Mouse (Mus musculus) neural tube, embryonic 12.5 days (tissue): ENCODE data around the gene Dhx8. TPM values are rescaled to one million over a fixed set of nuclear protein-coding genes. Genes with fewer than 3 reads are reported as not detected.

Source experiments
- ATAC-seq: fragments of 200-750 bp; cut with Nextera tagmentation; 2 replicates; pipeline ENCODE4 v1.8.0; 2017; ENCODE audit warnings: low read depth, mild to moderate bottlenecking, moderate TSS enrichment, moderate library complexity; ENCODE audit not compliant: low FRiP score
- H3K27ac ChIP-seq: fragments of 300-500 bp; sonication (generic); 2 replicates; pipeline ENCODE4 v1.5.1; 2016
- H3K27me3 ChIP-seq: fragments of 300-500 bp; sonication (generic); replicated peaks from 2 replicates; pipeline ENCODE4 v1.6.1; 2016; ENCODE audit warnings: mild to moderate bottlenecking
- H3K36me3 ChIP-seq: fragments of 300-500 bp; sonication (generic); 2 replicates; pipeline ENCODE4 v1.6.1; 2016; ENCODE audit warnings: mild to moderate bottlenecking
- H3K4me1 ChIP-seq: fragments of 300-500 bp; sonication (generic); 2 replicates; pipeline ENCODE4 v1.6.1; 2016
- H3K4me2 ChIP-seq: fragments of 300-500 bp; sonication (generic); replicated peaks from 2 replicates; pipeline ENCODE4 v1.6.1; 2016; ENCODE audit warnings: mild to moderate bottlenecking
- H3K4me3 ChIP-seq: fragments of 300-500 bp; sonication (generic); 2 replicates; pipeline ENCODE4 v1.5.1; 2016
- H3K9ac ChIP-seq: fragments of 300-500 bp; sonication (generic); 2 replicates; pipeline ENCODE4 v1.6.1; 2016; ENCODE audit warnings: mild to moderate bottlenecking
- H3K9me3 ChIP-seq: fragments of 300-500 bp; sonication (generic); 2 replicates; pipeline ENCODE4 v1.6.1; 2016; ENCODE audit warnings: mild to moderate bottlenecking
- WGBS: fragments of 180-500 bp; shearing (Covaris S2); methylation state at CpG from one replicate; pipeline ENCODE4 v1.1.7; 2016; 5-methylcytosine and 5-hydroxymethylcytosine counted together
- polyA plus RNA-seq: library from polyadenylated mRNA; unstranded; fragments of >200 nt; fragmentation: Nextera tagmentation; extraction: Ambion mirVana; gene quantifications from 2 replicates; pipeline ENCODE4 v1.2.1, GENCODE M21; 2016

Gene Dhx8
- polyA plus RNA-seq, result 40.0 and 43.2 TPM in 2 replicates

DNA sequence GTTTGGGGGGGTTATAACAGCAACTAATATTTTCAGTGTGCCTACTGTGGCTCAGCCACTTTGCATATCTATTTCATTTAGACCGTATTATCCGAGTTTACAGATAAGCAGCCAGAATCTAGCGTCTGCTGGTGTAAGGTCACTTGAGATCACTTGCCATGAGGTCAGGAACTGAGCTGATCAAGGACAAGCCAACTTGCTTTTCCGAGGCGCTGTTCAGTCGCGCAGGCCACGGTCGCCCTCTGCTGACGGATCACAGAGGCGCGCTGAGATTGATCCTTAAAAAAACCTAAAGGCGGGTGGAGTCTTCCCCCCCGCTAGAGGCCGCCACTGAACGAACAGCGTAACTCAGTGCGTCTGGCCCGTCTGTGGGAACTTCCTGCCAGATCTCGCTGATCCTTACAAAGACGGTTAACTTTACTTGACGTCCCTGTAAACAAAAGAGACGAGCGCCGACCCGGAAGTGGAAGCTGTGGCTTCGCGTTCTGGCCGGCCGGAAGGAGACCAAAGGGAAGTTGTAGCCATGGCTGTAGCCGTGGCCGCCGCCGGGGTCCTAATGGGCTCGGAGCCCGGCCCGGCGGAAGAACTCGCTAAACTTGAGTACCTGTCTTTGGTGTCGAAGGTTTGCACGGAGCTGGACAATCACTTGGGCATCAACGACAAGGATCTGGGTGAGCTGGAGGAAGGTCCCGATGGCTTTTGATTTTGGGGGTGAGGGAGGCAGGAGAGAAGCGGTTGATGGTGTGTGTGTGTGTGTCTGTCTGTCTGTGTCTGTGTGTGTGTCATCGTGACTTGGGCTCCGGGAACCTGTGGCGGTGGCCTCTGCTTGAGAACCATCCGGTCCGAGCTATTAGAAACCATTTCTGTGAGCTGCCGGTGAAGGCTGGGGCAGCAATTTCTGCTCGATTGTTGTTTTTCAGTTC, at the start of gene Dhx8:
TSS of gene Dhx8 (plus strand) at position 402 of the 923 bp plus-strand sequence.
- peaks cover 5% of the 10 kb centered on the region for H3K4me1 ChIP-seq
- no peak within 1 kb of the TSS for H3K27ac ChIP-seq
- peak; percentile 94 for ATAC-seq
- under 1% methylated on average over 51 of the region's 51 CpGs for WGBS
- no peaks in the 10 kb centered on the region for H3K27me3 ChIP-seq
- H3K9ac ChIP-seq, result peak within 1 kb of the TSS; percentile 71
- H3K4me2 ChIP-seq, result peak within 1 kb of the TSS; percentile 68
- no peaks in the 10 kb centered on the region for H3K9me3 ChIP-seq
- H3K4me3 ChIP-seq, result peak within 1 kb of the TSS; percentile 64
- peaks cover 27% of the 10 kb centered on the region for H3K36me3 ChIP-seq

DNA sequence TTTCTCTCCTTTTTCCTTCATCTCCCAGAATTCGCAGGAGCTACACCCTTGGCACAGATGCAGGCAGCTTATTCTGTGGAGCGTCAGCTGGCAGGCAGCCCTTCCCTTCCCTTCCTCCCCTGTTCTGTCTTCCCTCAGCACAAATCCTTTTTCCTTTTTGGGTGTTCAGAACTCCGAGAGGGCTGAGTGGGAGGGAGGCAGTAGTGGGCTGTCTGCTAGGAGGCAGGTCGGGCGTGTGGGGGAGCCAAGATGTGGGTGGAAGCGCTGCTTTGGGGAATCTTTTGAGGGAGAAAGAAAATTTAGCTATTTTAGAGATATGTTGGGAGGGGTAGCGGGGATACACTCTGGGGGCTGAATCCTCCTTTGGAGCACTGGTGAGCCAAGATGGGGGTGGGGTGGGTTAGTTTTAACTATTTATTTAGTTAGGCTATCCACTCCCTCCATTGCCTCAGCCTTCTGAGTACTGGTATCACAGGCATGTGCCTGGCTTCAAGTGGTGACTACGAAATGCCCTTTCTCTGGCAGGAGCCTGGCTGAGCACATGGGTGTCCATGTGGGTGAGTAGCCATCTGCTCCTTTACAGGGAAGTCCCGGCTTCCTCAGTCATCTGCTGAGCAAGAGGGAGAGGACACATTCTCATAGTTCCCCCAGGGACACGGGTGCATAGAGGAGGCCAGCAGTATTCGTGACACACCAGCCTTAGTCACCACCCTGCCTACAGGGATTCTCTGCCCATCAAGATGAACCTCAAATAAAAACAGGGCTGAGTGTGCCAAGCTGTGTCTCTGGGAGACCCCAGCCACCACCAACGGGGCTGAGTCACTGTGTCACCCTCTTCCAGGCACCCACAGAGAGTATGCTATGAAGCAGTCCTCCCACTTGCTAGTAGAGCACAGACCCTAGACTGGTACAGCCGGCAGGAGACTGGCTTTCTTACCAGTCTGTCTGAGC, 45.1 kb upstream of the Dhx8 start:
- H3K9me3 ChIP-seq, result no peaks in the 10 kb centered on the region
- 73% methylated on average over 13 of the region's 13 CpGs for WGBS
- no peak overlapping the region for H3K4me3 ChIP-seq
- H3K27me3 ChIP-seq, result no peaks in the 10 kb centered on the region
- no peaks in the 10 kb centered on the region for H3K36me3 ChIP-seq
- no peak for ATAC-seq
- no peak overlapping the region for H3K27ac ChIP-seq
- H3K9ac ChIP-seq, result no peak overlapping the region
- peaks cover 4% of the 10 kb centered on the region; the same call in 1 of the 2 replicates for H3K4me1 ChIP-seq
- H3K4me2 ChIP-seq, result no peak overlapping the region

DNA sequence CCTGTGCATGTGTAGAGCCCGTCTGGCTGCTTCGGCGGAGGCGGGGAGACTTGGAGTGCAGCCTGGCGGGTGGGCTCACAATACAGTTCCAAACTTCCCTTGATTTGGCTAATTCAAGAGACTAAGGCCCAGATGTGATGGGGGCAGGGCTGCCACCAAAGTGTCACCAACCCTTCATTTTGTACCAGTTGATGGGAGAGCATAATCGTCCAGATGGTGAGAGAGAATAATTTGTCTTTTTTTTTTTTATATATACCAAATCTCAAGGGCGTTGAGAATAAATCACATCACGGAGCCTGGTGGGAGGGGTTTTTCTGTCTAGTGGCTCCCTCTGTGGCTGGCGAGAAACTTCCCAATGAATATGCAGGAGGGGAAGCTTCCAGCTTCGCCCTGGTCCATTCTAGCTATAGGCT, 43.0 kb upstream of the Dhx8 start:
- no peak overlapping the region for H3K9ac ChIP-seq
- WGBS, result 50% methylated on average over 10 of the region's 10 CpGs
- no peaks in the 10 kb centered on the region for H3K27me3 ChIP-seq
- no peaks in the 10 kb centered on the region for H3K9me3 ChIP-seq
- no peaks in the 10 kb centered on the region for H3K36me3 ChIP-seq
- no peak for ATAC-seq
- H3K27ac ChIP-seq, result no peak overlapping the region
- H3K4me3 ChIP-seq, result no peak overlapping the region
- peaks cover 4% of the 10 kb centered on the region; the same call in 1 of the 2 replicates for H3K4me1 ChIP-seq
- no peak overlapping the region for H3K4me2 ChIP-seq

DNA sequence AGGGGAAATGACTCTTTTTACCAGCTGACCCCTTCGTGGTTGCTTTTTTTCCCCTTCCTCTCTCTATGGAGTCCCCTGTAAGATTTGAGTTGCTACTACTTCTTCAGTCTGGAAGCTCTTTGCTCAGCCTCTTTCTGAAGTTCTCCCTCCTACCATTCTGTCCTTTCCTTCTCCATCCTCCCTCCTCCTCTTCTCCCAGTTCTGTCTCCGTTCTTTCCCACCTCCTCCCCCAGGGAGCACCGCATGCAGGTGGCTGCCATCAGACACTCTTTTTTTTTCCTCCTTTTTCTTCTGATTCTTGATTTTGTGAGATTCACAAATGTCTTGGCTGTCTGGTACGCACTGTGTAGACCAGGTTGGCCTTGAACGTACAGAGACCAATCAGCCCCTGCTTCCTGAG, 42.4 kb upstream of the Dhx8 start:
- Histone ChIP-seq H3K4me1 (peaks cover 8% of the 10 kb centered on the region), H3K27ac (no peak overlapping the region), H3K9ac (no peak overlapping the region), H3K9me3 (no peaks in the 10 kb centered on the region), H3K36me3 (no peaks in the 10 kb centered on the region), H3K27me3 (no peaks in the 10 kb centered on the region), H3K4me2 (no peak overlapping the region), H3K4me3 (no peak overlapping the region)
- ATAC-seq, result no peak
- WGBS, result 74% methylated on average over 5 of the region's 5 CpGs

DNA sequence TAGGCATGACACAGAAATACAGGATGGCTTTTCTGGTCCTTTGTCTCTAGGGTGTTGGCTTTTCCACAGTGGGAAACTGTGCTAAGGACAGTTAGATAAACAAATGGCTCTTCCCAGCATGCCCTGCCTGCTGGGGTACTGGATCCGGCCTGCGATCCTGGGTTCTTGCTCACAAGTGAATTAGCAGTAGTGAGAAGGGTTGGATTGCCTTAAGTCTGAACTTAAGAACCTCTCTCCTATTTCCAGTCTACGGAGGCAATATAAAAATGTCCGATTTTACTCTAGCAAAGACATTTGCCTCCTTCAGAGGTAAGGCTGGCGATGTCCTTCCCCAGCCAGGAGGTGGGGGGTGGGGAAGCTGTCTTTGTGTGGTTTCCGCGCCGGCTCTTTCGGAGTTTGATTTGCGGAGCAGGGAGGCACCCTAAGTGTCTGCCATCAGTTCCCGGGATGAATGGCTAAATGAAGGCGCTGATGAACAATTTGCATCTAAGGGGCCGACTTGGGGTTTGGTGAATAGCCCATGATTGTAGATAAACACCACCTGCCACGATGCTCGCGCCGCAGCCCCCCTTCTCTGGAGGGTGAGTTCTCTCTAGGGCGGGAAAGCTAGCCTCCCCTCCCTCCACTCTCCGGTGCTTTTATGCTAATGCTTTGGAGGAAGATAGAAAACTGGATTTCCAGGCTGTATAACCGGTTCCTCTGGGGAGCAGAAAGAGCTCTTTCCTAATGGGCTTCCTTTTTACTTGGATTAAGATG, 36.6 kb upstream of the Dhx8 start:
- peak overlapping the region; percentile 16; the same call in 1 of the 2 replicates for H3K4me3 ChIP-seq
- H3K27me3 ChIP-seq, result no peaks in the 10 kb centered on the region
- H3K9me3 ChIP-seq, result 0 out of 2 replicates have a peak, but pooled peaks cover 6% of the 10 kb centered on the region
- peak; percentile 84 for ATAC-seq
- peaks cover 22% of the 10 kb centered on the region for H3K4me1 ChIP-seq
- 2% methylated on average over 20 of the region's 20 CpGs for WGBS
- peak overlapping the region; percentile 51 for H3K4me2 ChIP-seq
- H3K36me3 ChIP-seq, result no peaks in the 10 kb centered on the region
- peak overlapping the region; percentile 14 for H3K9ac ChIP-seq
- H3K27ac ChIP-seq, result peak overlapping the region; percentile 38

DNA sequence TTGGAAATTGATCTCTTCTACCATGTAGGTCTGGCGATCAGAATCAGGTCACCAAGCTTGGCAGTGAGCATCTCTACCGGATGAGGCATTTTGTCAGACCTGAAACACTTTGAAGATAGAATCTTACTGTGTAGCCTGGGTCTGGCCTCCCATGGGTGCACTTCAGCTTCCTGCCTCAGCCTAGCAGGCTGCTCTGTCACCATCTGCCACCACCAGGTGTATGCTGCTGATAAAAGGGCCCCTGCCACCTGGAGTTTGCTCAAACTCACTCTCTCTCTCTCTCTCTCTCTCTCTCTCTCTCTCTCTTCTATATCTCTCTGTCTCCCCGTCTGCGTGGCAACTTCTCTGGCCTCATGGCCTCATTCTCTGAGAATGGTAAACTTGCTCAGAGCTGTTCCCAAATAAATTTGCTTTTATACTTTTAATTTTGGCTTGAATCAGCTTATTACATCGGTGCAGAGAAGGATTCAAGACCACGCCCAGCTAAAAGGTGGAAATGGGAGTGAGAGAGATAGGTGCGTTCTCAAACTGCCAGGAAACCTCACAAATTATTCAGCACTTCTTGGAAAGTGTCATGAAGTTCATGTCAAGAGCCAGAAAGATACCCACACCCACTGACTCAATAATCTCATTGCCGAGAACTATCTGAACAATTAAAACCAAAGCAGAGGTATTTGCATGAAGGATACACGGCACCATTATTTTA, 35.4 kb upstream of the Dhx8 start:
- H3K27me3 ChIP-seq, result no peaks in the 10 kb centered on the region
- peak overlapping the region; percentile 51; the same call in 1 of the 2 replicates for H3K4me2 ChIP-seq
- H3K9ac ChIP-seq, result no peak overlapping the region
- peaks cover 22% of the 10 kb centered on the region for H3K4me1 ChIP-seq
- no peak for ATAC-seq
- H3K4me3 ChIP-seq, result no peak overlapping the region
- no peaks in the 10 kb centered on the region for H3K36me3 ChIP-seq
- H3K27ac ChIP-seq, result peak overlapping the region; percentile 38; the same call in 1 of the 2 replicates
- H3K9me3 ChIP-seq, result 0 out of 2 replicates have a peak, but pooled peaks cover 6% of the 10 kb centered on the region
- 92% methylated on average over 9 of the region's 9 CpGs for WGBS

DNA sequence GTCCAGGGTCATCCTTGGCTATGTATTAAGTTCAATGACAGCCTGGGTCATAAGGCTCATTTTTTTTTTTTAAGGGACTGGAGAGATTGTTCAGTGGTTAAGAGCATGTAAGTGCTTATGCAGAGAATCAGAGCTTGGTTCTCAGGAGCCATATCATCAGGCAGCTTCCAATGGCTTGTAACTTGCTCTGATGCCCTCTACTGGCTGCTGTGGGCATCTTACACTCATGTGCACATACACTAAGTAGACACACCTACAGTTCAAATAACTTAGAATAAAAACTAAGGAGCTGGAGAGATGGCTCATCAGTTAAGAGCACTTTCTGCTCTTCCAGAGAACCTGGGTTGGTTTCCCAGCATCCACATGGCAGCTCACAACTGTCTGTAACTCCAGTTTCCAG, 34.6 kb upstream of the Dhx8 start:
- Histone ChIP-seq H3K9ac (no peak overlapping the region), H3K4me2 (no peak overlapping the region), H3K4me3 (no peak overlapping the region), H3K9me3 (0 out of 2 replicates have a peak, but pooled peaks cover 6% of the 10 kb centered on the region), H3K4me1 (peaks cover 22% of the 10 kb centered on the region), H3K27me3 (no peaks in the 10 kb centered on the region), H3K27ac (no peak overlapping the region), H3K36me3 (no peaks in the 10 kb centered on the region)
- no peak for ATAC-seq

DNA sequence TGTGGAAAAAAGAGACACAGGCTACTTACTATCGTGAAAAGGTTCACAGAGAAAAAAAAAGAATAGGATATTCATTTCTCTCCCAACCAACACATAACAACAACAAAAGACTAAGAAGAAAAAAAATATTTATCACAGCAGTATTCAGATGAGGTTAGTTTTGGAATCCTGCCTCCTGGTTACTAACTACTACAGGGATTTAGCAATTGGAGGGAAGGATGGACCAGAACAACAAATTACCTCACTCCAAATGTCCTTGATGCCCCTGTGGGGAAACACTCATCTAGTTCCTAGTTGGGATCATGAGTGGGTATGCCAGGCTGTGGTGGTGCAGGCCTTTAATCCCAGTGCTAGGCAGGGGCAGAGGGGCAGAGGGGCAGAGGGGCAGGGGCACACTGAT, 33.2 kb upstream of the Dhx8 start:
- 0 out of 2 replicates have a peak, but pooled peaks cover 6% of the 10 kb centered on the region for H3K9me3 ChIP-seq
- H3K9ac ChIP-seq, result no peak overlapping the region
- no peak overlapping the region for H3K27ac ChIP-seq
- H3K36me3 ChIP-seq, result no peaks in the 10 kb centered on the region
- 88% methylated on average over 1 of the region's 1 CpGs for WGBS
- no peak overlapping the region for H3K4me2 ChIP-seq
- no peak for ATAC-seq
- H3K4me1 ChIP-seq, result peaks cover 34% of the 10 kb centered on the region
- H3K4me3 ChIP-seq, result no peak overlapping the region
- no peaks in the 10 kb centered on the region for H3K27me3 ChIP-seq

DNA sequence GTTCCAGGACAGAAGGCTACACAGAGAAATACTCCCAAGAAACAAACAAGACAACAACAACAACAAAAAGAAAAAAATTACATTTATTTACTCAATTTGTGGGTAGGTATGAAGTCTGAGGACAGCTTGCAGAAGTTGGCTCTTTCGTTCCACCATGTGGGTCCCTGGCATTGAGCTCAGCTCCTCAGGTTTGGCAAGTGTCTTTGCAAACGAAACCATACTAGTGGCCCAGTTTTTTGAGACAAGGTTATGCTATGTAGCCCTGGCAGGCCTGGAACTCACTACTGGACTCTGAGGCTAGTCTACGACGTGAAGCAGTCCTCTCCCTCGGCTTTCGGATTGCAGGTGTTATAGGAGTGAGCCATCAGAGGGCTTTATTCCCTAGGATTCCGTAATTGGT, 32.7 kb upstream of the Dhx8 start:
- Histone ChIP-seq H3K36me3 (no peaks in the 10 kb centered on the region), H3K27ac (no peak overlapping the region), H3K4me1 (peaks cover 37% of the 10 kb centered on the region), H3K9me3 (0 out of 2 replicates have a peak, but pooled peaks cover 6% of the 10 kb centered on the region), H3K4me3 (no peak overlapping the region), H3K4me2 (no peak overlapping the region), H3K9ac (no peak overlapping the region), H3K27me3 (no peaks in the 10 kb centered on the region)
- ATAC-seq, result no peak
- WGBS, result 50% methylated on average over 7 of the region's 7 CpGs

DNA sequence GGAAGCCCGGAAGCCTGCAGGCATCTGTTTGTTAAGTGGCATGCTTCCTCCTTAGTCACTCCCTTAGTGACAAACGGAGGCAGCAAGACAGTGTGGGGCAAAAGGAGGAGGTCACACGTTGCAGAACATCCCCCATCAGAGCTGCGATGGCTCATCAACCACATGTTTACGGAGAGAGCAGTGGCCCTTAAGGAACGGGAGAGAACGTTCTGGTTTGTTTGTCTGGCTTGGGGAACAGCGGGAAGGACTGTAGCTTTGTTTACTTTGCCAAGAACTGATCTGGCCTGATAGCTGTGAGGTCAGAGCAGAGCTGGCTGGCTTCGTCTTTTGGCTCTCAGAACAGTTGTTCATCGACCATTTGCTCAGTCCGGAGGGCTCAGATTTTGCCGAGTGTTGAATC, 32.3 kb upstream of the Dhx8 start:
- 0 out of 2 replicates have a peak, but pooled peaks cover 6% of the 10 kb centered on the region for H3K9me3 ChIP-seq
- 0 out of 2 replicates have a peak overlapping the region, but pooled peaks have one; percentile 7 for H3K4me2 ChIP-seq
- H3K4me1 ChIP-seq, result peaks cover 32% of the 10 kb centered on the region
- 51% methylated on average over 12 of the region's 12 CpGs for WGBS
- no peak overlapping the region for H3K4me3 ChIP-seq
- no peaks in the 10 kb centered on the region for H3K27me3 ChIP-seq
- ATAC-seq, result no peak
- no peak overlapping the region for H3K9ac ChIP-seq
- H3K36me3 ChIP-seq, result no peaks in the 10 kb centered on the region
- no peak overlapping the region for H3K27ac ChIP-seq

DNA sequence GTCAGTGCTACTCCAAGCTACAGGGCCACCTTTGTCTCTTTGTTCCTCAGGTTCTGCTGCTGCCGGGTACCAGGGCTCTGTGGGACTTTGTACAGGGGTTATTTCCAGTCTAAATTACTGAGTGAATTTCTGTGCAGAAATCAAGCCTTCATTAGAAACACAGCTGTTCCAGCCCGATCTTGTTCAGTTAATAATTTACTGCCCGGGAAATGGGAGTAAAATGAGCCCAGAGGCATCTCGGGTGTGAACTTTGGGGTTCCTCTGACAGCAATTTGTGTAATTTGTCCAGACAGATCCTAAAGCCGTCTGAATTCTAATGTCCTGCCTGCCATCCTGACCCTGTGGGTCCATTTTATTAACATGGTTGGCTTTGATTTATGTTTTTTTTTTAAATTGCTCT, 28.6 kb upstream of the Dhx8 start:
- Histone ChIP-seq H3K4me2 (no peak overlapping the region), H3K4me1 (peaks cover 22% of the 10 kb centered on the region), H3K9ac (no peak overlapping the region), H3K4me3 (no peak overlapping the region), H3K36me3 (no peaks in the 10 kb centered on the region), H3K9me3 (no peaks in the 10 kb centered on the region), H3K27me3 (no peaks in the 10 kb centered on the region), H3K27ac (no peak overlapping the region)
- ATAC-seq, result no peak
- 23% methylated on average over 5 of the region's 5 CpGs for WGBS
